Mouse (Mus musculus): Measurements from ENCODE around the gene Akr1c21. TPM values are rescaled to one million over a fixed set of nuclear protein-coding genes. Genes with fewer than 3 reads are reported as not detected.

The Akr1c21 gene
- polyA plus RNA-seq, 1 experiment from 2014 or later: not detected

GRCm38 (mm10) chr13:4610902-4611301 is 37.0 kb downstream of the Akr1c21 start:
- H3K4me1 ChIP-seq (ENCODE audit: control insufficient read depth, insufficient read depth, low read length): no peaks in the 10 kb centered on the region
- no peak overlapping the region for H3K4me3 ChIP-seq (ENCODE audit: low read depth, low read length)
- no peaks in the 10 kb centered on the region for H3K27me3 ChIP-seq (ENCODE audit: control insufficient read depth, insufficient read depth, low read length)
- no peak overlapping the region for H3K4me2 ChIP-seq (replicated peaks; ENCODE audit: low read depth, low read length)
- H3K9me3 ChIP-seq (ENCODE audit: control insufficient read depth, low read depth, low read length): no peaks in the 10 kb centered on the region
- no peaks in the 10 kb centered on the region for H3K36me3 ChIP-seq (ENCODE audit: control insufficient read depth, insufficient read depth, low read length)
- H3K27ac ChIP-seq (ENCODE audit: low read length): no peak overlapping the region
- no peak overlapping the region for H3K9ac ChIP-seq (replicated peaks; ENCODE audit: low read depth, low read length)
- no peak for ATAC-seq (ENCODE audit: insufficient number of reproducible peaks, insufficient read depth, low FRiP score, low read depth)

Other genes starting within 250 kb of the Akr1c21 start
- not detected in 2 replicates for gene Akr1c6, start 139.8 kb upstream of the Akr1c21 start, polyA plus RNA-seq (2014; fragmentation: Nextera tagmentation; extraction: Ambion mirVana)
- gene Akr1c20, start 50.7 kb upstream of the Akr1c21 start, polyA plus RNA-seq (2014; fragmentation: Nextera tagmentation; extraction: Ambion mirVana): not detected in 2 replicates
- 44.5 and 45.3 TPM in 2 replicates for gene Akr1e1, start 35.1 kb downstream of the Akr1c21 start, polyA plus RNA-seq (2014; fragmentation: Nextera tagmentation; extraction: Ambion mirVana)

Measured in stomach, embryonic 14.5 days (tissue).